Mouse (Mus musculus): ENCODE measurements at regions not wholly inside any gene's neighbourhood (a gene's known extent, or its start where the extent isn't known, plus 50 kb on each side); places are given as distances from the start of the nearest gene placed in this dataset.

DNA sequence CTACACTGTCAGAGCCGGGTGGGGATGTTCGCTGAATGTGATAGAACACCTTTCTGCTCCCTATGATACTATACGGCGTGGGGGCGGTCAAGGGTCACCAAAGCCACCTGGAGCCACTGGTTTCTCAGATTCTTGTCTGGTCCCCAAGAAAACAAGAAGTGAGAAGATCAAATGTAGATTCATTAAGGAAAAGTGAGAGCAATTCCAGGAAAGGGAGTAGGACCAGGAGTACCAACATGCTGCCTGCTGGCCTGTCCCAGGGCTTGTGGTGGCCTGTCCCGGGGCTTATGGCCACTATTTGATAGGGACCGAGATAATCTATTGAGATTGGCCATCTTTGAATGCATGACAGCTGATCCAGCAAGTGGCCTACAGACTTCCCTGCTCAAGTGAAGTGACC, 58.8 kb upstream of the Fut8 start:
- DNase-seq, result no peak
- intact Hi-C loops (cut with DNase I; ENCODE audit: low total_unique reads), result no loop called here

- intact Hi-C loops (cut with DNase I; ENCODE audit: low total_unique reads), result no loop called here
- no peak for DNase-seq
Measured at GRCm38 (mm10) chr12:77177811-77178578, 59.9 kb upstream of the Fut8 start.

DNA sequence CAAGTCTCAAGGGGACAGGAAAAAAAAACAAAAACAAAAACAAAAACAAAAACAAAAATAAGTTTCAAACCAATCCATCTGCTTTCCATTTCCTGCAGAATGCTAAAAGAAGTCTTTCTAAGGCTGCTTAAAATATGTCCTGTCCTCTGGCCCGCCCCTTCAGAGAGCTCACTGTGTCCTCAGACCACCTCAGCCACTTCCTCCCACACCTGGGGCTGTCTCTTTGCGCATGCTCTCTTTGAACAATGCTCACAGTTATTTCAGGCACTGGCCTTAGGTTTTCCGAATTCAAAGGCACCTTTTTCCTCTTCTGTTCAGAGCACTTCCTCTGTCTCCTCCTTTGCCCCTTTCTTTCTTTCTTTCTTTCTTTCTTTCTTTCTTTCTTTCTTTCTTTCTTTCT, 60.6 kb upstream of the Fut8 start:
- intact Hi-C loops (cut with DNase I; ENCODE audit: low total_unique reads), result no loop called here
- DNase-seq, result no peak

- DNase-seq, result no peak
- intact Hi-C loops (cut with DNase I; ENCODE audit: low total_unique reads), result no loop called here
Measured at GRCm38 (mm10) chr12:77174032-77174431, 63.9 kb upstream of the Fut8 start.

GRCm38 (mm10) chr12:77172540-77172939, 65.4 kb upstream of the Fut8 start:
- intact Hi-C loops (cut with DNase I; ENCODE audit: low total_unique reads), result no loop called here
- no peak for DNase-seq

- intact Hi-C loops (cut with DNase I; ENCODE audit: low total_unique reads), result no loop called here
- no peak for DNase-seq
Measured at GRCm38 (mm10) chr12:77170257-77170656, 67.7 kb upstream of the Fut8 start.

DNA sequence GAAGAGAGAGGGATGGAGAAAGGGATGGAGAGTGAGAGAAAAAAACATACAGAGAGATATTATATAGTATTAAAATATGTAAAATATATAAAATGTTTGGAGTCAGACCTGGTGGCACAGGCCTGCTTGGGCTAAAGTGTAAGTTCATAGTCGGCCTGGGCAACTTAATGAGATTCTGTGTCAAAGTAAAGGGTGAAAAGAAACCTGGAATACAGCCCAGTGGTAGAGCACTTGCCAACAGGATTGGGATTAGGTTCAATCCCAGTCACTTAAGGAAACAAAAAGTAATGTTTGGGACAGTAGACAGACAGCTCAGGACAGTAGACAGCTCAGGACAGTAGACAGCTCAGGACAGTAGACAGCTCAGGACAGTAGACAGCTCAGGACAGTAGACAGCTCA, 69.6 kb upstream of the Fut8 start:
- DNase-seq, result no peak

DNA sequence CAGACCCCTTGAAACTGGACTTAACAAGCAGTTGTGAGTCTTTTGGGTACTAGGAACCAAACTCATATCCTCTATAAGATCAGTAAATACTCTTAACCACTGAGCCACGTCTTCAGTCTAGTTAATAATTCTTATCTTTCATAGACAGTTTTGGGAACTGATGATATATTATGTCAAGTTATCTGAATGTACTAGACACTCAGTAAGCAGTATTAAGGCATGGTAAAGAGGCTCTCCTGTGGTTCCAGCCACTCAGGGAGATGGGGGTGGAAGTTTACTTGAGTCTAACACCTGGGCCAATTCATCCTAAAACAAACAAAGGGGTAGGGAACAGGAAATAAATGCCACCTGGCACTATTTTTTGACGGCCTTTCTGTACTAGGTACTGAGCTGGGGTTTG, 81.2 kb upstream of the Fut8 start:
- intact Hi-C loops (cut with DNase I; ENCODE audit: low total_unique reads), result no loop called here
- DNase-seq, result no peak

More for the DNA sequence above, 69.6 kb upstream of the Fut8 start:
- intact Hi-C loops (cut with DNase I; ENCODE audit: low total_unique reads), result no loop called here

DNA sequence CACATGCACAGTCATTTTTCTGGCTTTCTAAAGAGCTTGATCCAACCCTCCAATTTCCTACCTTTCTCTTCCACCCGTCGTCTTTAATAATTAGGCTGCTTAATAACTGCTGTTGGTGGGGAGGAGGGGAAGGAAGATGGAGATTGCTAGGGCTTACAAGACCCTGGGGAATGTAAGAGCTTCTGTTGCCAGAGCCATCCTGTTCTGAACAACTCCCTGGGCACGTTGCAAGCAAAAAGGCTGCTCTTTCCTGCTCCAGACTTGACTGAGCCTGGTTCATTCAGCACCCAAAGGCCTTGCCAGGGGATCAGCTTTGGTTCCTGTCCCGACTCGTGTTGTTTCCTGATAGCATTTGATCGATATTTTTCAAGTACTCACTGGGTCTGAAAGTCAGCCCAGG, 82.3 kb upstream of the Fut8 start:
- intact Hi-C loops (cut with DNase I; ENCODE audit: low total_unique reads), result no loop called here
- no peak for DNase-seq

- DNase-seq, result no peak
- intact Hi-C loops (cut with DNase I; ENCODE audit: low total_unique reads), result no loop called here
Measured at GRCm38 (mm10) chr12:77151471-77151870, 86.5 kb upstream of the Fut8 start.

GRCm38 (mm10) chr12:77149835-77150234, 88.1 kb upstream of the Fut8 start:
- DNase-seq, result no peak
- intact Hi-C loops (cut with DNase I; ENCODE audit: low total_unique reads), result no loop called here

DNA sequence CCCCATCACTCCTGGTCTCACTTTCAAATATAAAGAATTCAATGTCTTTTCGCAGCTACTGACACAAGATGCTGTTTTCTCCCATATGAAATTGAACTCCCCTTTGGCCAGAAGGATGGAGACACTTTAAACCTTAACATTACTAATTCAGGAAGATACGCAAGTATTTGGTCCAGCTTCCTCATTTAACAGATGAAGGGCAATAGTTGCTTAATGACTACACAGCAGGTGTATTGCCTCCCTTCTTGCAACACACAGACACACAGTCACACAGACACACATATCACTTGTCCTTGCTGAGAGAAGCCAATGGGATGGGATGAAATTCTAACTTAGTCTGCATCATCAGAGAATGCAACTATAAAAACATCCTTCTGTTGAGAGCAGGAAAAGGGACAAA, 89.8 kb upstream of the Fut8 start:
- intact Hi-C loops (cut with DNase I; ENCODE audit: low total_unique reads), result no loop called here
- no peak for DNase-seq

DNA sequence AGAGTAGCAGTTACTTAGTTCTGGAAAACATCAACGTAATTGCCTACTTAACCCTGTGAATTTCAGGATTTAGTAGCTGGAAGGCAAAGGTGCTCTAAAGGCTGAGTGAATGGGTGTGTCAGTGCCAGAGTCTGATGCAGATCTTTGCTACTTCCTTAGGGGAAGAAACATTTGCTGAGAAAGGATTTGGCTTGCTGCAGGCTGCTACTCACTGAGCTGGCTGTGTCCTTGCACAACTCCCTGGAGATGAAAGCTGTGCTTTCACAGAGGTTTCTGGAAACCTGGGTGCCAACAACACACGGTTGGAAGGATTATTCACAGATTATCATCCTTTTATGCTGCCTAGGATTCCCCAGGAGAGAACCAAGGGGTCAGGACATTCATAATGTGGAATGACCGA, 94.0 kb upstream of the Fut8 start:
- intact Hi-C loops (cut with DNase I; ENCODE audit: low total_unique reads), result no loop called here
- DNase-seq, result no peak

DNA sequence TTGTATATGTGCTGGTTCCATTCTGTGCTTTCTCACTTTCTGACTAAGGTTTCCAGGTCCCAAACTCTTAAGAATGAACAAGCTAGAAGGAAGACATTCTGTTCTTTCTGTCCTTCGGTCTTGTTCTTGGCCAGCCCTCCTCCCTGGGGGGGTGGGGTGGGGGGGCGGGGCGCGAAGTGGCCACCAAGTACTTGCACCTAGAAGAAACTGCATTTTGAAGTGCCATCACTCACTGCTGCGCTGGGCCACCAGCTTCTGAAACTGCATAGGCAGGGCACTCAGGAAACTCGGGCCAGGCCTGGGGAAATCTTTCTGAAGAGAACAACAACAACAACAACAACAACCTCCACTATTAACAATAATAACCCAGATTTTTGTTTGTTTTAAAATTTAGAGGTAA, 94.4 kb upstream of the Fut8 start:
- no peak for DNase-seq
- intact Hi-C loops (cut with DNase I; ENCODE audit: low total_unique reads), result no loop called here

GRCm38 (mm10) chr12:77143105-77143504, 94.8 kb upstream of the Fut8 start:
- no peak for DNase-seq
- intact Hi-C loops (cut with DNase I; ENCODE audit: low total_unique reads), result no loop called here

DNA sequence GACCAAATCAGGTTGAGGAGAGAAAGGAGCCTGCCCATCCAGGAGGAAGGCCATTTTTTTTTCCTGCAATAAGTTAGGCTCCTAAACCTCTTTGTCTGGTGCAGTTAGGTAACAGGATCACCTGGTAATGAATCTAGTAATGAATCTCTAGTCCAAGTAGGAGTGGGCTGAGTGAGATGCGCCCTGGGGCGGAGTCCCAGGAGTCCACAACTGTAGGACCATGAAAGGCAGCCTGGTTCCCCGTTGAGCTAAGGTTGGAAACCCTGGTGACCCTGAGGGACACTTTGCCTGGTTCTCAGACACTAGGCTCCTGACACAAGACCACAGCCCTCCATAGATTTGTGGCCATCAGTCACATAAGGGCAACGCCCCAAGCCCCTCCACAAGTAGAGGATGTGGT, 95.7 kb upstream of the Fut8 start:
- intact Hi-C loops (cut with DNase I; ENCODE audit: low total_unique reads), result no loop called here
- no peak for DNase-seq

DNA sequence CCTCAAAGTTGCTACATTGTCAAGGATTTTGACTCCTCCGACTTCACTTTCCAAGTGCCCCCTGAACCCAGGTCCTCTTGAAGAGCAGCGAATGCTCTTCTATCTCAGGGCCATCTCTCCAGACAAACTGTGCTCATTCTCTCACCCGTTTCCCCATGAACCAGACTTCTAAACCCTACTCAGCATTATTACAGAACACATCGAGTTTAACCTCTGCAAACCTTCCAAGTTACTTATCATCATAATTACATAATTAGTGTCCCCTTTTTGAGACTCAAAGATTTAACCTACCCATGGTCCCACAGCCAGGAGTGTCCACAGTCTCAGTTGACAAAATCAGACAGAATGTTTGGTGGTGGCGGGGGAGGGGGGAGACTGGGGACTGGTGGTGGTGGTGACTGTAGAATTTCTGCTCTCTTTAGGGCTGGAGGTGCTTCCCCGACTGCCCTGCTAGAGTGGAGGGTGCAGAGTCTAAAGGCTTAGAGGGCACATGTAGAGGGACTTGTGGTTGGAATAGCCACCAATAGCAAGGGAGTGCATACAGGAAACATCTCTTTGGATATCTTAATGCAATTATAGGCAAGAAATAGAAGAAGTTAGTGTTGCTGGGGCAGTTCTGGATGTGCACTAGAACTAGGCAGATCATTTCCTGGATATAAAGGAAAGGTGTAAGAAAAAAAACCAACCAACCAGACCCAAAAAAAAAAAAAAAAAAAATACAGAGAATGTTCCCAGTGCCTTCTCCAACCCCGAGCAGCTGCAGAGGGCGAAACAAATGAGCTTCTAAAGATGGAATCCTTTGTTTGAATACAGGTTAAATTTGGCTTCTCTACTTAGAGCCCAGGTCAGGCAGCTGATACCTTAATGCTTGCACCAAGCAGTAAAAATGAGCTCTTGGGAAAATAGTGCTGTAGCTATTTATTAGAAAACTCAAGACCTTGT, 96.4 kb upstream of the Fut8 start:
- no peak for DNase-seq
- intact Hi-C loops (cut with DNase I; ENCODE audit: low total_unique reads), result no loop called here

DNA sequence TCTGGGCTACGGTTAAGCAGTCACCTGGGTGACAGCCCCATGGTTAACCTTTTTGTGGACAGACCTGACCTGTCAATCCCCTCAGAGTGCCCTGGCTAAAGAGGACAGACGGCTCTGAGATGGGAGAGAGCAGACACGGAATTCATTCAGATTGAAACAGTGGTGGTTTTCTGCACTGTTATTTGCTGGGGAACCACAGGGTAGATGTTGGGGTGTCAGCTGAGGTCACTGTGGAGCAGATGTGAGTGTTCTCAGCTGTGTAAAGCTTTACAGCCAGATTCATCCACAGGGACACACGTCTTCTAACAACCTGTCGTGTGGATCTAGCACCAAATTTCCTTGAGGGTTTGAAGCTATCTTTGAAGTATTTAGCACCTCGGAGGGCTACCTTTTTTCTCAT, 97.3 kb upstream of the Fut8 start:
- DNase-seq, result no peak
- intact Hi-C loops (cut with DNase I; ENCODE audit: low total_unique reads), result no loop called here

DNA sequence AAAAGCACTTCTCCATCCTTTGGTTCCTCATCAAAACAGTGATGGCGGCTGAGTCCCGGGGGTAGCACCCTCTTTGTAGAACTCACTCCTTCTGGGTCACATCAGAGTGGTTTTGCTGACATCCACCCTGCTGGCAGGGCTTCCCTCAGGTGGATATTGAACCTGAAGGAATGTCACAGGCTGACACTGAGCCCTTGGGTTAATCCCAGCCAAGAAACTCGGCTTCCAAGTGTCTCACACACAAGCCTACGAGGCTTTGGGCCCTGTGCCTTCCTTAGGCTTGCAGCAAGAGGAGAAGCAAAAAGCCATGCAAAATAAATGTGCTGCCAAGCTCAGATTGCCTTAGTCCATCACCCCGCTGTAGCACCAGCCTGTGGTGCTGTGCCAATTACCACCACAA, 97.8 kb upstream of the Fut8 start:
- intact Hi-C loops (cut with DNase I; ENCODE audit: low total_unique reads), result no loop called here
- peak; percentile 17 for DNase-seq

DNA sequence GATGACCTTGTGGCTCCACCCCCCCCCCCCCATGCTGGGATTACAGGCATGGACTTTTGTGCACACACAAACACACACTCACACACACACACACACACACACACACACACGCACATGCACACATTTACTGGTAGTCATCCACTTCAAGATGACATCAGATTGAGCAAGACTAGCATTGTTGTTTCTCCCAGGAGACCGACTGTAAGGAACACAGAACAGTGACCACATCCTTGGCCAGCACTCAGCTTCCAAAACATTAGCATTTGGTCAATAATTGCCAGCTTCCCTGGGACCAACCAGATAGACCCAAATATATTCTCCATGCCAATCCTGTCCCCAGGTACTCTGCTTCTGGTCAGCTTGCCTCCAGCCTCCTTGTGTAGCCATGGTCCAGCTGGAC, 98.2 kb upstream of the Fut8 start:
- intact Hi-C loops (cut with DNase I; ENCODE audit: low total_unique reads), result no loop called here
- no peak for DNase-seq

Measured in gastrocnemius, postnatal 14 days (tissue).